Mouse (Mus musculus) liver, postnatal 0 days (tissue): ENCODE data around the gene Nup98. TPM values are rescaled to one million over a fixed set of nuclear protein-coding genes. Genes with fewer than 3 reads are reported as not detected.

Source experiments
- ATAC-seq: fragments of 200-750 bp; cut with Nextera tagmentation; 2 replicates; pipeline ENCODE4 v1.8.0; 2017; ENCODE audit warnings: mild to moderate bottlenecking, moderate library complexity
- DNase-seq: peaks from one replicate; pipeline ENCODE4 v3.0.0-alpha.2; 2016
- H3K27ac ChIP-seq: fragments of 300-500 bp; sonication (generic); 2 replicates; pipeline ENCODE4 v1.5.1; 2014; ENCODE audit warnings: antibody characterized with exemption, moderate library complexity, mild to moderate bottlenecking, low read depth
- H3K27me3 ChIP-seq: fragments of 300-500 bp; sonication (generic); 2 replicates; pipeline ENCODE4 v1.6.1; 2014; ENCODE audit warnings: low read length, control low read depth, mixed read lengths; ENCODE audit not compliant: insufficient read depth
- H3K36me3 ChIP-seq: fragments of 300-500 bp; sonication (generic); replicated peaks from 2 replicates; pipeline ENCODE4 v1.6.1; 2014; ENCODE audit warnings: mild to moderate bottlenecking, control low read depth, low read length, moderate library complexity, mixed read lengths; ENCODE audit not compliant: insufficient read depth
- H3K4me1 ChIP-seq: fragments of 300-500 bp; sonication (generic); 2 replicates; pipeline ENCODE4 v1.6.1; 2014; ENCODE audit warnings: antibody characterized with exemption, mild to moderate bottlenecking, control low read depth; ENCODE audit not compliant: insufficient read depth
- H3K4me2 ChIP-seq: fragments of 300-500 bp; sonication (generic); 2 replicates; pipeline ENCODE4 v1.6.1; 2014; ENCODE audit warnings: low read depth, mild to moderate bottlenecking, low read length, moderate library complexity, mixed read lengths
- H3K4me3 ChIP-seq: fragments of 300-500 bp; sonication (generic); 2 replicates; pipeline ENCODE4 v1.5.1; 2014; ENCODE audit warnings: low read depth, low read length
- H3K9ac ChIP-seq: fragments of 300-500 bp; sonication (generic); replicated peaks from 2 replicates; pipeline ENCODE4 v1.6.1; 2014; ENCODE audit warnings: mild to moderate bottlenecking, moderate library complexity
- H3K9me3 ChIP-seq: fragments of 300-500 bp; sonication (generic); 2 replicates; pipeline ENCODE4 v1.6.1; 2016; ENCODE audit warnings: mild to moderate bottlenecking, control low read depth, low read length, mixed read lengths
- CTCF ChIP-seq: sonication (generic); IDR thresholded peaks from 2 replicates; pipeline ENCODE4 v1.5.1; 2016; ENCODE audit warnings: antibody characterized with exemption, low read depth
- EP300 ChIP-seq: IDR thresholded peaks from 2 replicates; pipeline ENCODE4 v1.6.1; 2016; ENCODE audit warnings: antibody characterized with exemption, low read depth, mild to moderate bottlenecking
- WGBS: fragments of 180-500 bp; shearing (Covaris S2); extraction: QIAGEN DNeasy Blood & Tissue Kit; methylation state at CpG from one replicate; pipeline ENCODE4 v1.1.7; 2014; ENCODE audit not compliant: insufficient replicate concordance; 5-methylcytosine and 5-hydroxymethylcytosine counted together
- polyA plus RNA-seq: library from polyadenylated mRNA; unstranded; fragments of >200 nt; fragmentation: Nextera tagmentation; extraction: Ambion mirVana; gene quantifications from 2 replicates; pipeline ENCODE4 v1.2.1, GENCODE M21; 2015

Nup98 gene
- polyA plus RNA-seq, 1 experiment from 2014 or later: 8.6 TPM

DNA sequence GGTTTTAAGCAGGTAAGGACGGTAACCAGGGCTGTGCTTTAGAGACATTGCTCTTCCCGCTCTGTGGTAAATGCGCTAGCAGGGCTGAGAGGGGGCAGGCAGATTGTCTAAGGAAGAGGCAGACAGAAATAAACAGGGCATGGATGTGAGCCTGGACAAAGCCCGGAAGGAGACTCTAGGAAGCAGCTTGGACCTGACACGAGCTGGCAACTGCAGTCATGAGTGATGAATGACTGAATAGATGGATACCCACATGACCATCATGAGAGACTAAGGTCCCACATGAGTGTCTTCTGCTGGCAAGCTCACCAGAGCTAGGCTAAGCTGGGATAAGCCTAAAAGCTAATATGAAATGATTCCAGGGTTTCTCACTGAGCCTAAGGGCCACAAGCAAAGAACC, 105.8 kb downstream of the Nup98 start:
- Histone ChIP-seq H3K4me3 (no peak overlapping the region), H3K36me3 (no peaks in the 10 kb centered on the region), H3K27me3 (no peaks in the 10 kb centered on the region), H3K9ac (no peak overlapping the region), H3K4me2 (no peak overlapping the region), H3K9me3 (no peaks in the 10 kb centered on the region), H3K4me1 (peaks cover 12% of the 10 kb centered on the region), H3K27ac (no peak overlapping the region)
- TF ChIP-seq CTCF: no peak
- TF ChIP-seq EP300: no peak
- ATAC-seq: no peak
- WGBS: 54% methylated on average over 5 of the region's 5 CpGs
- no peak for DNase-seq

DNA sequence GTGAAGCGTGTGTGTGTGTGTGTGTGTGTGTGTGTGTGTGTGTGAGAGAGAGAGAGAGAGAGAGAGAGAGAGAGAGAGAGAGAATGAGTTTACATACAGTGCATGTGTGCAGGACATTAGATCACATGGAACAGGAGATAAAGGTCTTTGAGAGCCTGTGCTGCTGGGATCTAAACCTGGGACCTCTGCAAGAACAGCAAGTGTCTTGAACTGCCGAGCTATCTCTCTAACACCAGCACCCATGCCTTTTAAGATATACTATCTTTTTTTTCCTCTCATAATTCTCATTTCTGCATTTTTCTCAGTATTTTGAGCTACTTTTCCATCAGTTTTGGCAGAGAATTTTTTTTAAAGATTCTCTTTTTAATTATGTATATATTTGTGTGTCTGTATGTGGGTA, 106.4 kb downstream of the Nup98 start:
- ATAC-seq (peak; percentile 45), DNase-seq (no peak)
- H3K4me2 ChIP-seq: no peak overlapping the region
- no peaks in the 10 kb centered on the region for H3K27me3 ChIP-seq
- no peak overlapping the region for H3K27ac ChIP-seq
- H3K9ac ChIP-seq: no peak overlapping the region
- H3K4me1 ChIP-seq: peaks cover 12% of the 10 kb centered on the region
- H3K36me3 ChIP-seq: no peaks in the 10 kb centered on the region
- 44% methylated on average over 2 of the region's 2 CpGs for WGBS
- no peaks in the 10 kb centered on the region for H3K9me3 ChIP-seq
- TF ChIP-seq CTCF (no peak), EP300 (no peak)
- H3K4me3 ChIP-seq: no peak overlapping the region

DNA sequence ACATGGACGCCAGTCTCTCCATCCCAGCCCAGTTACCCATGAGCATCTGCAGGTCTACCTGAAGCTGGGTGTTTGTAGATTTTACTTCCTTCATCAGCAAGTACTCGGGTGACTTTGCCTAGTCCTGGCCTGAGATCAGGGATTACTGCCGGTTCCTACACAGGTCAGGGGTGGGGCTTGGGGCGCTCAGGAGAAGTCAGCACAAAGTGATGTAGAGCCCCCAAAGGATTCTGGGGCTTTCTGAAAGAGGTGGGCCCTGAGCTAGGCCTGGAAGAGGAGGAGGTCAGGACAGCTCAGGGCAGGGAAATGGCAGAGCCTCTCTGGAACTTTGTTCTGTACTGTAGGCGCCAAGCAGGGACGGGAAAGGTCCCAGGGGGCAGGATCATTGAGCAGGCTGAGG, 107.3 kb downstream of the Nup98 start:
- no peak overlapping the region for H3K4me2 ChIP-seq
- no peak overlapping the region for H3K27ac ChIP-seq
- 64% methylated on average over 6 of the region's 6 CpGs for WGBS

DNA sequence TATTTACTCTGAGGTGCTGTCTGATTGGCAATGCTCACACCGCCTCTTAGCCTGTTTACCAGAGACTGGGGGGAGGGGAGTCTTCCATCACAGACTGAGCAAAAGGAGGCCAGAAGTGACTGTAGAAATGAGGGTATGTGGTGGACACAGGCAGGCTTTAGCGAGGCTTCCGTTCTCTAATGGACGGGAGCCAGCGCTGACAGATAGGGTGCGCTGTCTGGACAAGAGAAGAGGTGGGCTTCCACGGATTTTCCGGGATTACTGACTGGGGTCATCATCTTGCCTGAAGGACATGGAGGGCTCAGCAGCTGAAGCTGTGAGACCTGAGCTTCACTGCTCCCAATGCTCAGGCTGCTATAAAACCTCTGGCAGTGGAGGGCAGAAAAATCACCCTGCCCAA, 107.7 kb downstream of the Nup98 start:
- Histone ChIP-seq H3K27ac (no peak overlapping the region), H3K4me1 (peaks cover 12% of the 10 kb centered on the region), H3K4me3 (no peak overlapping the region), H3K9ac (no peak overlapping the region), H3K36me3 (no peaks in the 10 kb centered on the region), H3K4me2 (no peak overlapping the region), H3K27me3 (no peaks in the 10 kb centered on the region), H3K9me3 (no peaks in the 10 kb centered on the region)
- ATAC-seq: peak; percentile 40; the same call in 1 of the 2 replicates
- 62% methylated on average over 8 of the region's 8 CpGs for WGBS
- no peak for DNase-seq
- no peak for TF ChIP-seq EP300
- TF ChIP-seq CTCF: 0 out of 2 replicates have a peak, but pooled peaks have one; percentile 9

More for the DNA sequence above, 107.3 kb downstream of the Nup98 start:
- no peak for TF ChIP-seq CTCF
- H3K36me3 ChIP-seq: no peaks in the 10 kb centered on the region
- H3K9ac ChIP-seq: no peak overlapping the region
- ATAC-seq (no peak), DNase-seq (no peak)
- H3K27me3 ChIP-seq: no peaks in the 10 kb centered on the region
- H3K9me3 ChIP-seq: no peaks in the 10 kb centered on the region
- peaks cover 12% of the 10 kb centered on the region for H3K4me1 ChIP-seq
- no peak overlapping the region for H3K4me3 ChIP-seq

DNA sequence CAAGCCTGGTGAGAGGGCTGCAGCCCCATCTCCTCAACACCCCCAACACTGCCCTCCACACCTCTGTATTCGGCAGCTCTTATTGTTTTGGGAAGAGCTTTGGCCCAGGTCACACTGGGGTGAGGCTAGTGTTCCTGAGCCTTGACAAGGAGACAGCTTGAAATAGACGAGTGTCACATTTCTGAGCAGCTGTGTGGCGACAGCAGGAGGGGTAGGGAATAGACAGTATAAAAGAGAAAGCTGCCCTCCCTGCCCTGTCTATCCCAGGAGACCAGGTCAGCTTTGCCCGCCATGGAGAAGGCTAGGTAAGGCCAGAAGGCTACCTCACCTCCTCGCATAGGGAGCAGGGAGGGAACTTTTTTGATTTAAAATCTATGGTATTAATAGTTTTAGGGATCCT, 108.5 kb downstream of the Nup98 start, which contains the start of gene Art1:
Gene Art1 (plus strand): TSS at position 257 of the 400 bp plus-strand sequence.
- Histone ChIP-seq H3K4me1 (peaks cover 7% of the 10 kb centered on the region), H3K27me3 (no peaks in the 10 kb centered on the region), H3K9ac (no peak within 1 kb of the TSS), H3K9me3 (no peaks in the 10 kb centered on the region), H3K4me2 (peak within 1 kb of the TSS; percentile 87; the same call in 1 of the 2 replicates), H3K27ac (no peak within 1 kb of the TSS), H3K36me3 (no peaks in the 10 kb centered on the region), H3K4me3 (no peak within 1 kb of the TSS)
- DNase-seq (no peak), ATAC-seq (no peak)
- 72% methylated on average over 5 of the region's 5 CpGs for WGBS
- TF ChIP-seq EP300 (no peak), CTCF (no peak)

DNA sequence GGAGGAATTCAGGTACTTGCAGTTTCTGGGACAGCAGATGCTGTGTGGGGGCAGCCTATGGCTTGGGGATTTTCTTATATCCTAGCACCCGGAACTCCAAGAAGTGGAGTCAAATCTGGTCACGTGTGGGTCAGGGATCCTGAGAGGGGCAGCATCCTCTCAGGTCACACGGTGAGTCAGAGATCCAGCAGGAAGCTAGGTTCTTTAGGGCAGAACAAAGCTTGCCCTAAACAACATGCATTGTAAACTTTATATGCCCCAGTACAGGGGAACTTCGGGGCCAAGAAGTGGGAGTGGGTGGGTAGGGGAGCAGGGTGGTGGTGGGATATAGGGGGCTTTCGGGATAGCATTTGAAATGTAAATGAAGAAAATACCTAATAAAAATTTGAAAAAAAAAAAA, 109.1 kb downstream of the Nup98 start:
- WGBS: 66% methylated on average over 5 of the region's 5 CpGs
- Histone ChIP-seq H3K9ac (no peak overlapping the region), H3K27me3 (no peaks in the 10 kb centered on the region), H3K4me1 (peaks cover 7% of the 10 kb centered on the region), H3K4me3 (no peak overlapping the region), H3K9me3 (no peaks in the 10 kb centered on the region), H3K27ac (no peak overlapping the region), H3K4me2 (no peak overlapping the region), H3K36me3 (no peaks in the 10 kb centered on the region)
- TF ChIP-seq EP300 (no peak), CTCF (no peak)
- ATAC-seq (no peak), DNase-seq (no peak)
